Mouse (Mus musculus): ENCODE results near the gene Erlin1. TPM values are rescaled to one million over a fixed set of nuclear protein-coding genes. Genes with fewer than 3 reads are reported as not detected.

Gene Erlin1
- polyA plus RNA-seq, 1 experiment from 2014 or later, result 17.1 TPM

- H3K27me3 ChIP-seq (ENCODE audit: control insufficient read depth, insufficient read depth, low read length), result no peaks in the 10 kb centered on the region
- H3K27ac ChIP-seq, result no peak overlapping the region
- ATAC-seq (ENCODE audit: low FRiP score) (no peak), DNase-seq (ENCODE audit: low spot score) (no peak)
- no peaks in the 10 kb centered on the region for H3K4me1 ChIP-seq (replicated peaks; ENCODE audit: control insufficient read depth, insufficient read depth, low read length)
- 82% methylated on average over 5 of the region's 5 CpGs for WGBS
- H3K9me3 ChIP-seq (ENCODE audit: control insufficient read depth, low read length), result no peaks in the 10 kb centered on the region
- peaks cover 58% of the 10 kb centered on the region for H3K36me3 ChIP-seq (replicated peaks; ENCODE audit: control insufficient read depth, insufficient read depth)
- H3K4me3 ChIP-seq (replicated peaks; ENCODE audit: low read length), result no peak overlapping the region
- H3K9ac ChIP-seq, result no peak overlapping the region
- H3K4me2 ChIP-seq (replicated peaks), result no peak overlapping the region
Observed at GRCm38 (mm10) chr19:44042121-44042520, 27.5 kb downstream of the Erlin1 start.

GRCm38 (mm10) chr19:44033396-44033795 lies 36.2 kb downstream of the Erlin1 start:
- DNase-seq (ENCODE audit: low spot score) (no peak), ATAC-seq (ENCODE audit: low FRiP score) (no peak)
- Histone ChIP-seq H3K4me1 (replicated peaks; ENCODE audit: control insufficient read depth, insufficient read depth, low read length) (no peaks in the 10 kb centered on the region), H3K4me2 (replicated peaks) (no peak overlapping the region), H3K27me3 (ENCODE audit: control insufficient read depth, insufficient read depth, low read length) (no peaks in the 10 kb centered on the region), H3K9ac (no peak overlapping the region), H3K9me3 (ENCODE audit: control insufficient read depth, low read length) (no peaks in the 10 kb centered on the region), H3K4me3 (replicated peaks; ENCODE audit: low read length) (no peak overlapping the region), H3K27ac (no peak overlapping the region), H3K36me3 (replicated peaks; ENCODE audit: control insufficient read depth, insufficient read depth) (peaks cover 47% of the 10 kb centered on the region)
- WGBS, result 90% methylated on average over 5 of the region's 5 CpGs

GRCm38 (mm10) chr19:44032046-44032744 lies 37.4 kb downstream of the Erlin1 start:
- ATAC-seq (ENCODE audit: low FRiP score), result no peak

GRCm38 (mm10) chr19:44030024-44030423 lies 39.6 kb downstream of the Erlin1 start:
- Histone ChIP-seq H3K9me3 (ENCODE audit: control insufficient read depth, low read length) (no peaks in the 10 kb centered on the region), H3K9ac (no peak overlapping the region), H3K4me2 (replicated peaks) (no peak overlapping the region), H3K36me3 (replicated peaks; ENCODE audit: control insufficient read depth, insufficient read depth) (peaks cover 15% of the 10 kb centered on the region), H3K27ac (no peak overlapping the region), H3K27me3 (ENCODE audit: control insufficient read depth, insufficient read depth, low read length) (no peaks in the 10 kb centered on the region), H3K4me1 (replicated peaks; ENCODE audit: control insufficient read depth, insufficient read depth, low read length) (no peaks in the 10 kb centered on the region), H3K4me3 (replicated peaks; ENCODE audit: low read length) (no peak overlapping the region)
- 87% methylated on average over 5 of the region's 5 CpGs for WGBS
- ATAC-seq (ENCODE audit: low FRiP score) (no peak), DNase-seq (ENCODE audit: low spot score) (no peak)

More at GRCm38 (mm10) chr19:44032046-44032744, 37.4 kb downstream of the Erlin1 start:
- no peak for DNase-seq (ENCODE audit: low spot score)
- no peak overlapping the region for H3K4me2 ChIP-seq (replicated peaks)
- H3K9ac ChIP-seq, result no peak overlapping the region
- no peaks in the 10 kb centered on the region for H3K9me3 ChIP-seq (ENCODE audit: control insufficient read depth, low read length)
- H3K27me3 ChIP-seq (ENCODE audit: control insufficient read depth, insufficient read depth, low read length), result no peaks in the 10 kb centered on the region
- no peaks in the 10 kb centered on the region for H3K4me1 ChIP-seq (replicated peaks; ENCODE audit: control insufficient read depth, insufficient read depth, low read length)
- H3K4me3 ChIP-seq (replicated peaks; ENCODE audit: low read length), result no peak overlapping the region
- H3K27ac ChIP-seq, result no peak overlapping the region
- H3K36me3 ChIP-seq (replicated peaks; ENCODE audit: control insufficient read depth, insufficient read depth), result peaks cover 35% of the 10 kb centered on the region
- WGBS, result 89% methylated on average over 11 of the region's 11 CpGs

GRCm38 (mm10) chr19:44028972-44029371 lies 40.6 kb downstream of the Erlin1 start, which contains the start of gene Cyp2c23:
Gene Cyp2c23, minus strand, starts transcription at chr19:44029208.
- Histone ChIP-seq H3K9ac (no peak within 1 kb of the TSS), H3K9me3 (ENCODE audit: control insufficient read depth, low read length) (no peaks in the 10 kb centered on the region), H3K27me3 (ENCODE audit: control insufficient read depth, insufficient read depth, low read length) (no peaks in the 10 kb centered on the region), H3K27ac (no peak within 1 kb of the TSS), H3K4me1 (replicated peaks; ENCODE audit: control insufficient read depth, insufficient read depth, low read length) (no peaks in the 10 kb centered on the region), H3K36me3 (replicated peaks; ENCODE audit: control insufficient read depth, insufficient read depth) (peaks cover 5% of the 10 kb centered on the region), H3K4me2 (replicated peaks) (no peak within 1 kb of the TSS), H3K4me3 (replicated peaks; ENCODE audit: low read length) (no peak within 1 kb of the TSS)
- 77% methylated on average over 6 of the region's 8 CpGs for WGBS
- DNase-seq (ENCODE audit: low spot score), result no peak
- ATAC-seq (ENCODE audit: low FRiP score), result no peak

GRCm38 (mm10) chr19:44026956-44027530 lies 42.5 kb downstream of the Erlin1 start:
- Histone ChIP-seq H3K9me3 (ENCODE audit: control insufficient read depth, low read length) (no peaks in the 10 kb centered on the region), H3K9ac (no peak overlapping the region), H3K27me3 (ENCODE audit: control insufficient read depth, insufficient read depth, low read length) (no peaks in the 10 kb centered on the region), H3K27ac (no peak overlapping the region), H3K36me3 (replicated peaks; ENCODE audit: control insufficient read depth, insufficient read depth) (no peaks in the 10 kb centered on the region; the same call in 1 of the 2 replicates), H3K4me2 (replicated peaks) (no peak overlapping the region), H3K4me3 (replicated peaks; ENCODE audit: low read length) (no peak overlapping the region), H3K4me1 (replicated peaks; ENCODE audit: control insufficient read depth, insufficient read depth, low read length) (no peaks in the 10 kb centered on the region)
- DNase-seq (ENCODE audit: low spot score) (no peak), ATAC-seq (ENCODE audit: low FRiP score) (no peak)
- 67% methylated on average over 8 of the region's 8 CpGs for WGBS

- 89% methylated on average over 13 of the region's 13 CpGs for WGBS
- Histone ChIP-seq H3K27me3 (ENCODE audit: control insufficient read depth, insufficient read depth, low read length) (no peaks in the 10 kb centered on the region), H3K4me2 (replicated peaks) (no peak overlapping the region), H3K4me1 (replicated peaks; ENCODE audit: control insufficient read depth, insufficient read depth, low read length) (no peaks in the 10 kb centered on the region), H3K36me3 (replicated peaks; ENCODE audit: control insufficient read depth, insufficient read depth) (no peaks in the 10 kb centered on the region), H3K4me3 (replicated peaks; ENCODE audit: low read length) (no peak overlapping the region), H3K9me3 (ENCODE audit: control insufficient read depth, low read length) (no peaks in the 10 kb centered on the region), H3K9ac (no peak overlapping the region), H3K27ac (no peak overlapping the region)
- no peak for DNase-seq (ENCODE audit: low spot score)
- ATAC-seq (ENCODE audit: low FRiP score), result no peak
Observed at GRCm38 (mm10) chr19:44024921-44025585, 44.5 kb downstream of the Erlin1 start.

GRCm38 (mm10) chr19:44023066-44023465 lies 46.5 kb downstream of the Erlin1 start:
- DNase-seq (ENCODE audit: low spot score) (no peak), ATAC-seq (ENCODE audit: low FRiP score) (no peak)
- WGBS, result 78% methylated on average over 5 of the region's 5 CpGs
- Histone ChIP-seq H3K27ac (no peak overlapping the region), H3K36me3 (replicated peaks; ENCODE audit: control insufficient read depth, insufficient read depth) (no peaks in the 10 kb centered on the region), H3K4me3 (replicated peaks; ENCODE audit: low read length) (no peak overlapping the region), H3K9me3 (ENCODE audit: control insufficient read depth, low read length) (no peaks in the 10 kb centered on the region), H3K27me3 (ENCODE audit: control insufficient read depth, insufficient read depth, low read length) (no peaks in the 10 kb centered on the region), H3K9ac (no peak overlapping the region), H3K4me1 (replicated peaks; ENCODE audit: control insufficient read depth, insufficient read depth, low read length) (no peaks in the 10 kb centered on the region), H3K4me2 (replicated peaks) (no peak overlapping the region)

- ATAC-seq (ENCODE audit: low FRiP score) (no peak), DNase-seq (ENCODE audit: low spot score) (no peak)
- H3K4me1 ChIP-seq (replicated peaks; ENCODE audit: control insufficient read depth, insufficient read depth, low read length), result no peaks in the 10 kb centered on the region
- no peak overlapping the region for H3K27ac ChIP-seq
- H3K9ac ChIP-seq, result no peak overlapping the region
- no peak overlapping the region for H3K4me2 ChIP-seq (replicated peaks)
- WGBS, result 94% methylated on average over 4 of the region's 4 CpGs
- no peaks in the 10 kb centered on the region for H3K36me3 ChIP-seq (replicated peaks; ENCODE audit: control insufficient read depth, insufficient read depth)
- H3K9me3 ChIP-seq (ENCODE audit: control insufficient read depth, low read length), result no peaks in the 10 kb centered on the region
- no peak overlapping the region for H3K4me3 ChIP-seq (replicated peaks; ENCODE audit: low read length)
- H3K27me3 ChIP-seq (ENCODE audit: control insufficient read depth, insufficient read depth, low read length), result no peaks in the 10 kb centered on the region
Observed at GRCm38 (mm10) chr19:44021502-44021901, 48.1 kb downstream of the Erlin1 start.
